Mouse (Mus musculus) liver, adult 2 months (tissue): ENCODE measurements around the gene 4632433K11Rik.

ENCODE experiments used
- CTCF ChIP-seq: fragments of 200-500 bp; IDR thresholded peaks from 2 replicates; pipeline ENCODE4 v1.5.1; 2011; ENCODE audit warnings: low read depth, low read length, control low read depth
- POLR2A ChIP-seq: fragments of 200-500 bp; IDR thresholded peaks from 2 replicates; pipeline ENCODE4 v1.6.1; 2011; ENCODE audit warnings: low read length, control low read depth; ENCODE audit not compliant: insufficient read depth; ENCODE audit errors: extremely low read depth

GRCm38 (mm10) chr7:5037026-5037425, 3.1 kb downstream of the 4632433K11Rik start:
- no peak for TF ChIP-seq CTCF
- no peak for TF ChIP-seq POLR2A
